Mouse (Mus musculus) right cerebral cortex, postnatal 25 days (tissue): ENCODE results near the gene Acvr1b.

ENCODE experiments used
- DNase-seq: peaks from one replicate; pipeline ENCODE4 v3.0.0; 2022

The Acvr1b gene

DNA sequence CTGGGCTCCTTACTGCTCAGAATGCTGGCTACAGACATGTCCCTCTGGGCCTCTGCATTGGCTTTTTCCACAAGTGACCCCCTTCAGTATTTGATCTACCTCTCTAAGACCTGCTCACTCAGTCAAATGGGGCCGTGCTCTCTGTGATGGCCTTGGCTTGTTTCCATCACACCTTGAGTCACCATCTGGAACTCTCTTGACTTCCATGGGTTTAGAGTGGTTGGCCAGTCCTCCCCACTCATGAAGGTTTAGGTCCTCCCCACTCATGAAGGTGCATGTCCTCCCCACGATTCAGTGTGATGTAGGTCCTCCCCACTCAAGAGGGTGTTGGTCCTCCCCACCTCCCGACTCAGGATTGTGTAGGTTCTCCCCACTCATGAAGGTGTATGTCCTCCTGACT, 59.3 kb downstream of the Acvr1b start:
- DNase-seq, result no peak

GRCm38 (mm10) chr15:101233641-101234275, 59.9 kb downstream of the Acvr1b start:
- no peak for DNase-seq

GRCm38 (mm10) chr15:101234611-101235341, 60.9 kb downstream of the Acvr1b start:
- DNase-seq, result no peak

DNA sequence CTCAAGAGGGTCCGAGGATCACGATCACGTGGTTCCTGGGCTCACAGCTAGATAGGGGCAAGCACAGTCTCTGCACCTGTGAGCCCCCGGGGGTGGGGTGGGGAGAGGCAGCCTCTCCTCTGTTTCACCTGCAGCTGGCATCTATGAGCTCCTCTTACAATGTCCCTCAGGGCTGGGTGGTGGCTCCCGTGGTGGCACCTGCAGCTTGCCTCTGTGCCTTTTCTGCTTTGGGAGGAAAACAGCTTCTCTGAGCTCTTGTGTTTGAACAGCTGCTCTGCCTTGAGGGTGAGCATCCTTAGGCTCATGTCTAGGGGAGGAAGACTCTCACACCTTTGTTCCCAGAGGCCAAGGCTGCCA, 61.5 kb downstream of the Acvr1b start:
- DNase-seq, result no peak

GRCm38 (mm10) chr15:101235728-101236327, 62.0 kb downstream of the Acvr1b start:
- peak; percentile 76 for DNase-seq

DNA sequence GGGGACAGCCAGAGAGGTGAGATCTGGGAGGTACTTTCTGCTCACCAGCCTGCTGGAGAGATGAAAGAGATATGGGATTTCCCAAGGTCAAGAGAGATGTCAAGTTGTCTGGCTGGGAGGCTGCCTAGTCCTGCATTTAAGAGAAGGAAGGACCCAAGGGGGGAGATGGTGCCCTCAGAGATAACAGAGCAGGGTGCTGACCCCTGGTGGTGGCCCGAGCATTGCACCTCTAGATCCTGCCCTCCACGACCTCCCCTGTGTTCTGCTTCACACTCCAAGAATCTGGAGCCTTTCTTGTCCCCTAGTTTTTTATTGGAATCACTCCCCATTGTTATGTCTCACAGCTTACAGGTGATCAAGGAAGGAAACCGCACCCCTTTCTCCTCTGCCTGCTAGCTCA, 63.0 kb downstream of the Acvr1b start:
- no peak for DNase-seq

DNA sequence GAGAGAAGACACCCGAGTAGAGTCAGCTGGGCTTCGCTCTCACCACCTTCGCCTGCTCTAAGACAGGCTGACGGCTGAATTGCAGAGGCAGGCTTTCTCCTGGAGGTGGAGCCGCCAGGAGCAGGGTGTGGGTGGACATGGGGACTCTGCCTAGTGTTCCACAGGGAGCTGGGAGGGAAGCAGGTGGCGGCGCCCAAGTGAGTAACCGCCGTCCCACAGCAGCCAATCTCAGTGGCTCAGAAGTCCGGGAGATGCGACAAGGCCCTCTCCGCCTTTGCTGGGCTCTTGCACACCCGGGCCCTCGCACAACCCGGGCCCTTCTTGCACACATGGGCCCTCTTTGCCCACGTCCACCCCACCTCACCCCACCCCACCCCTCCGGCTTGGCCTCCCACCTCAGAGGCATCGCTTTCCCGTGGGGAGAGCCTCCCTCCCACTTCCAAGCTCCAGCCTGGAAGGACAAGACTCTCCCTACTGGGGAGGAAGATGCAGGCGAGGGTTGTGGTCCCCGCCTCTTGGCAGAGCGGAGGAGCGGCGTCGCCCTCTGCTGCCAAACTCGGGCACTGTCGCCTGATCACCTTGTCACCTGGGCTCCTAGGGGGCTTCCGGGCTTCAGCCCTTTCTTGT, 65.1 kb downstream of the Acvr1b start:
- peak; percentile 86 for DNase-seq

- no peak for DNase-seq
These were observed 66.0 kb downstream of the Acvr1b start for GRCm38 (mm10) chr15:101239821-101240220.

DNA sequence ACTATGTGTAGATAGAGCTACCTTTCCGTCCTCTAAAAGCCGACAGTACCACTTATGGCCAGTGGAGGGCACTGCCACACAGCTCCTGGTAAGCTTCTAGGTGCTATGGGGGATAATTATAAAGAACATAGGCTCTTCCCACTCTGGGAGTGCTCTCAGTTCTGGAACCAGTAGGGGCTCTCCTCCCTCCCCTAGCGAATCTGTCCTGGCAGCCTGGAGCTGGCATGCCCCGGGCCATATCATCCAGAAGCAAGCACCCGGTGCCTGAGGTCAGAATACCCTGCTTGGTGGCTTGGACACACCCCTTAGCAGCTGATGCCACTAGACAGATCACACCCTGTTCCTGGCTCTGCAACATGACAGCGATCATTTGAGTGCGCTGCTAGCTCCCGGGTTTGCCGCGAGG, 66.9 kb downstream of the Acvr1b start:
- DNase-seq, result peak; percentile 89

GRCm38 (mm10) chr15:101241236-101241635, 67.4 kb downstream of the Acvr1b start:
- DNase-seq, result no peak

DNA sequence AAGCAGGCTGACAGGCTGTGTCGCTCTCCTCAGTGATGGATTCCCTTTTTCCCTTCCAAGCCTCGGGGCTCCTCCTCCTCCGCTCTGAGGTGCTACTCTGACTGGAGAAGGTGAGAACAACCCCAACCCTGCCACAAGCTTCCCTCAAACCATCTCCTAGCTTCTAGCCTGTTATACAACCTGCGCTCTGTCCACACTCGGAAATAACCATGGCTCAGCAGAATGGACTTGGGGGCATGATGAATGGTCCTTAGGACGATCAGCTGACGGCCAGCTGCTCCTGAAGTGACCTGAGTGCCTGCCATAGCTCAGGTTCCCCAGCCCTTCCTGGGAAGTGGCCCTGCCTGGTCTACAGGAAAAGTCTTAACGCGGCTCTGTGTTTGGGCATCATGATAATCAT, 68.0 kb downstream of the Acvr1b start:
- DNase-seq, result no peak

DNA sequence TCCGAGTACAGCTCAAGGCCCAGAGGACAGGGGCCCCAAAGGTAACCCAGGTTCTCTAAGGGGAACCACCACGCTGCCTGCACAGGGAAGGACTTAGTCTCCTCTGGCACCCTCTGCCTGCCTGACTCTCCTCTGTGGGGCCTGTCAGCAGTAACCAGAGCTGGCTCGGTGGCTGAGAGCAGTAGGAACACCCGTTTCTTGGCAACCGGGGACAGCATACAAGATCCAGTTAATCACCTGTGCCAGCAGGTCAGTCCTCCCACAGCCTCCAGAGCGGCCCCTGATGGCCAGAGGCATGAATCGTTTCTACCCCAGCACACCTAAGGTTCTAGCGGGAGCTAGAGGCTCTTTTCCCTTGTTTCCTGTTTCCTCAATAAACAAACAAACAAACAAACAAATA, 68.8 kb downstream of the Acvr1b start:
- DNase-seq, result no peak

DNA sequence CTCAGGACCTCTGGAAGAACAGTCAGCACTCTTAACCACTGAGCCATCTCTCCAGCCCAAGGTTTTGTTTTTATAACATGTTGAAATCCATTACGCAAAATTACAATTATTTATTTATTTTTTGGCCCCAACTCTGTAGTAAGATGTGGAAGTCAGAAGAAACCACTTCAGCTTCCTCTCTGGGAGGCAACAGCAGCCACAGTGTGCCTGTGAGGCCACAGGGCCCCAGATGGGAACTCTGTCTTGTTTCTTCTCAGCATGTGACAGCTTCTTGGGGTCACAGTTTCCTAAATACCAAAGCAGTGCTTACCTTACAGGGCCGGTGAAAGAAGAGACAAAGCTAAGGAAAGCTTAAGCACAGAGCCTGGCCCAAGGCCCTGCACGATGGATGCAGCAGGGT, 70.1 kb downstream of the Acvr1b start:
- no peak for DNase-seq

GRCm38 (mm10) chr15:101246231-101247154, 72.6 kb downstream of the Acvr1b start:
- peak; percentile 96 for DNase-seq

- DNase-seq, result no peak
These were observed 73.3 kb downstream of the Acvr1b start for GRCm38 (mm10) chr15:101247155-101247498.

GRCm38 (mm10) chr15:101248029-101248710, 74.3 kb downstream of the Acvr1b start:
- no peak for DNase-seq

- DNase-seq, result no peak
These were observed 76.4 kb downstream of the Acvr1b start for GRCm38 (mm10) chr15:101250220-101250800.

DNA sequence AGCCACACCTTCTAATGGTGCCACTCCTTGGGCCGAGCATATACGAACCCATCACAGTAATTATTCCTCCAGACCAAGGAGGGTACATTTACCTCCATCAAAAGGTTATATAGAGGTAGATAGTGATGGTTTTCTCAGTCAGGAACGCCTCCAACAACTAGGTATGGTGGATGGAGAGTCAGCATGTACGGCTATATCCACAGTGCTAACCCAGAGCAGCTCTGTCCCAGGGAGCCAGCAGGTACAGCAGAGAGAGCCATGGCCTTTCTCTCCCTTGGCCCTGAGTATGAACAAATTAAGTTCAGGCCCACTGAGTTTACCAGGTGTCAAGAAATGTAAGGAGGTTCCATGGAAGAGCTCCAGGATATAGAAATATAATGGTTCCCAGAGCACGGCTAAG, 78.1 kb downstream of the Acvr1b start:
- DNase-seq, result no peak

DNA sequence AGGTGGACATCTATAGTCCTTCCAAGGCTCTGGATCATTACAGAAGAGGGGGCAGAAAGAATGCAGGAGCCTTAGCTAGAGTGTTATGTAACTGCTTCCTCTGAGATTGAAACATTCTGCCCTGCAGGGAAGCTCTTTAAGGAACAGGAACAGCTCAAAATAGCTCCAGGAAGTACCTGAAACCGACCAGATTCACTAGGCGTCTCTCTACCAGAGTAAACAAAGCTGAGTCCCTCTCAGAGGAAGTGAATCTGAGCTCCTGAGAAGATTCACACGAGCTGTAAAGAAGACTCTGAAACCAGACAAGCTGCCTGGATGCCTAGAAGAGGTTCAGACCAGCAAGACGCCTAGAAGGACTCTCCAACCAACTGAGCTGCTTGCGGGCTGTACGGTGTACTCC, 78.7 kb downstream of the Acvr1b start:
- DNase-seq, result no peak

DNA sequence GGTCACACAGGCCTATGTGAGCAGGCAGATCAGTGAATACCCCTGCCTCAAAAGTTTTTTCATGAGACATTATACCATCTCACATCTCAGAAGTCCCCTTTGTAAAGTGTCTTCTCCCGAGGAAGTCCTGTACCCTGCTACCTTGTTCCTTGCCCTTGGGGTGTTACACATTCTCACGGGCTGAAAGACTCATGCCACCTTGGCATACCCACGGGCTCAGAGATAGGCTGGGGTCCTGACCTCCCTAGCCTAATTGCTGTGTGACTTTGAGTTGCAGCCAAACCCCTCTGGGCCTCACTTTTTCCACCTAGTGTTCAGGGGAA, 79.7 kb downstream of the Acvr1b start:
- DNase-seq, result no peak

- DNase-seq, result peak; percentile 87
These were observed 80.3 kb downstream of the Acvr1b start, which contains the start of gene Nr4a1 for GRCm38 (mm10) chr15:101253886-101254795. TSS of gene Nr4a1 (plus strand) at chr15:101254269.
